Mouse (Mus musculus) kidney, postnatal 0 days (tissue): ENCODE measurements around the gene Tcf25. TPM values are rescaled to one million over a fixed set of nuclear protein-coding genes. Genes with fewer than 3 reads are reported as not detected.
"Not testable (repeated sequence)": the region's sequence is repeated elsewhere in the genome, so short reads cannot be mapped to it uniquely, and the experiment has no call there.

Source experiments
- ATAC-seq: fragments of 200-750 bp; cut with Nextera tagmentation; replicated peaks from 2 replicates; pipeline ENCODE4 v1.8.0; 2017; ENCODE audit warnings: low read depth, moderate number of reproducible peaks, moderate TSS enrichment, moderate library complexity; ENCODE audit not compliant: low FRiP score
- DNase-seq: peaks from one replicate; pipeline ENCODE4 v3.0.0-alpha.2; 2016; ENCODE audit warnings: low spot score
- H3K27ac ChIP-seq: fragments of 300-500 bp; sonication (generic); 2 replicates; pipeline ENCODE4 v1.5.1; 2014; ENCODE audit warnings: mild to moderate bottlenecking
- H3K27me3 ChIP-seq: fragments of 300-500 bp; sonication (generic); 2 replicates; pipeline ENCODE4 v1.6.1; 2014; ENCODE audit warnings: low read length, mixed read lengths; ENCODE audit not compliant: insufficient read depth
- H3K36me3 ChIP-seq: fragments of 300-500 bp; sonication (generic); 2 replicates; pipeline ENCODE4 v1.6.1; 2014; ENCODE audit warnings: low read length, mixed read lengths; ENCODE audit not compliant: insufficient read depth
- H3K4me1 ChIP-seq: fragments of 300-500 bp; sonication (generic); replicated peaks from 2 replicates; pipeline ENCODE4 v1.6.1; 2014; ENCODE audit warnings: antibody characterized with exemption, low read length, mixed read lengths; ENCODE audit not compliant: insufficient read depth
- H3K4me2 ChIP-seq: fragments of 300-500 bp; sonication (generic); 2 replicates; pipeline ENCODE4 v1.6.1; 2014; ENCODE audit warnings: mild to moderate bottlenecking, low read length, moderate library complexity, mixed read lengths
- H3K4me3 ChIP-seq: fragments of 300-500 bp; sonication (generic); replicated peaks from 2 replicates; pipeline ENCODE4 v1.5.1; 2014; ENCODE audit warnings: low read depth, low read length
- H3K9ac ChIP-seq: fragments of 300-500 bp; sonication (generic); 2 replicates; pipeline ENCODE4 v1.6.1; 2014; ENCODE audit warnings: low read depth, low read length
- H3K9me3 ChIP-seq: fragments of 300-500 bp; sonication (generic); replicated peaks from 2 replicates; pipeline ENCODE4 v1.6.1; 2016; ENCODE audit warnings: low read length, inconsistent platforms, mixed read lengths
- CTCF ChIP-seq: IDR thresholded peaks from 2 replicates; pipeline ENCODE4 v1.5.1; 2016; ENCODE audit warnings: antibody characterized with exemption, low read depth, mild to moderate bottlenecking, moderate library complexity
- WGBS: fragments of 180-500 bp; shearing (Covaris S2); extraction: QIAGEN DNeasy Blood & Tissue Kit; methylation state at CpG from one replicate; pipeline ENCODE4 v1.1.7; 2014; 5-methylcytosine and 5-hydroxymethylcytosine counted together
- polyA plus RNA-seq: library from polyadenylated mRNA; unstranded; fragments of >200 nt; fragmentation: Nextera tagmentation; extraction: Ambion mirVana; gene quantifications from 2 replicates; pipeline ENCODE4 v1.2.1, GENCODE M21; 2015

Tcf25 gene
- polyA plus RNA-seq, 1 experiment from 2014 or later, result 170 TPM

DNA sequence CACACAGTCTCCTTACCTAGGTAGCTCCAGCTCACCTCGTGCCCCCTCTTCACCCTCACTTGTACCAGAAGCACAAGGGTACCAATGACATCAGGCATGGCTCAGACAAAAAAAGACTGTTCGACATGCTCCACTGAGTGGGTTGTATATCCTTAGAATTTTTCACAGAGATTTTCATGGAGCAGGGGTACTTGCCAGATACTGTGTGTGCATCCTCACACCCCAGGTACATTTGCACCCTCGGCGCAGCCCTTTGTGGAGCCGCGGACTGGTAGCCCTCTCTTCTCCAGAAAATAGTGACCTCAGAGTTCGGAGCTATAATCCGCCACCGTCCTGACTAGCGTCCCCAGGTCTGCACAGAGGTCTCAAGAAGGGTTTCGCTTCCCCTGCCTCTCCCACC, 37.2 kb downstream of the Tcf25 start:
- Histone ChIP-seq H3K9ac (no peak overlapping the region), H3K4me3 (no peak overlapping the region), H3K4me2 (peak overlapping the region; percentile 49), H3K27me3 (peaks cover 46% of the 10 kb centered on the region), H3K9me3 (no peaks in the 10 kb centered on the region), H3K27ac (no peak overlapping the region), H3K36me3 (no peaks in the 10 kb centered on the region), H3K4me1 (no peaks in the 10 kb centered on the region)
- no peak for DNase-seq
- no peak for TF ChIP-seq CTCF
- 8% methylated on average over 11 of the region's 11 CpGs for WGBS
- ATAC-seq, result no peak

GRCm38 (mm10) chr8:123411246-123411645, 37.7 kb downstream of the Tcf25 start, which contains the start of gene Tubb3:
Gene Tubb3, plus strand, starts transcription at chr8:123411424.
- Histone ChIP-seq H3K4me1 (no peaks in the 10 kb centered on the region), H3K36me3 (no peaks in the 10 kb centered on the region), H3K4me3 (no peak within 1 kb of the TSS), H3K9me3 (no peaks in the 10 kb centered on the region), H3K27me3 (peaks cover 46% of the 10 kb centered on the region), H3K27ac (no peak within 1 kb of the TSS), H3K9ac (no peak within 1 kb of the TSS), H3K4me2 (peak within 1 kb of the TSS; percentile 49)
- whole genome bisulfite sequencing, result 1% methylated on average over 26 of the region's 29 CpGs
- DNase-seq (peak; percentile 61), ATAC-seq (peak; percentile 30; the same call in 1 of the 2 replicates)
- TF ChIP-seq CTCF, result no peak

- ATAC-seq (peak; percentile 9), DNase-seq (no peak)
- H3K4me1 ChIP-seq, result no peaks in the 10 kb centered on the region
- WGBS, result 4% methylated on average over 16 of the region's 16 CpGs
- H3K27ac ChIP-seq, result no peak overlapping the region
- no peaks in the 10 kb centered on the region for H3K36me3 ChIP-seq
- H3K4me2 ChIP-seq, result peak overlapping the region; percentile 49
- H3K27me3 ChIP-seq, result peaks cover 46% of the 10 kb centered on the region
- no peak for TF ChIP-seq CTCF
- H3K4me3 ChIP-seq, result no peak overlapping the region
- no peaks in the 10 kb centered on the region for H3K9me3 ChIP-seq
- H3K9ac ChIP-seq, result no peak overlapping the region
Observed at GRCm38 (mm10) chr8:123411781-123412327, 38.3 kb downstream of the Tcf25 start.

GRCm38 (mm10) chr8:123412560-123413170, 39.1 kb downstream of the Tcf25 start:
- 2% methylated on average over 12 of the region's 12 CpGs for WGBS
- H3K4me3 ChIP-seq, result no peak overlapping the region
- no peak overlapping the region for H3K4me2 ChIP-seq
- H3K27me3 ChIP-seq, result peaks cover 46% of the 10 kb centered on the region
- H3K9ac ChIP-seq, result no peak overlapping the region
- no peak for DNase-seq
- H3K36me3 ChIP-seq, result no peaks in the 10 kb centered on the region
- H3K4me1 ChIP-seq, result no peaks in the 10 kb centered on the region
- H3K9me3 ChIP-seq, result no peaks in the 10 kb centered on the region
- no peak for ATAC-seq
- no peak for TF ChIP-seq CTCF
- H3K27ac ChIP-seq, result no peak overlapping the region

GRCm38 (mm10) chr8:123414255-123414654, 40.7 kb downstream of the Tcf25 start:
- peaks cover 43% of the 10 kb centered on the region for H3K27me3 ChIP-seq
- peak; percentile 36 for DNase-seq

GRCm38 (mm10) chr8:123414997-123415696, 41.6 kb downstream of the Tcf25 start:
- H3K4me2 ChIP-seq, DNase-seq, H3K9ac ChIP-seq, H3K9me3 ChIP-seq, H3K4me3 ChIP-seq, H3K36me3 ChIP-seq, H3K4me1 ChIP-seq, ATAC-seq, H3K27ac ChIP-seq: not testable (repeated sequence)
- 78% methylated on average over 5 of the region's 5 CpGs for WGBS
- peaks cover 38% of the 10 kb centered on the region for H3K27me3 ChIP-seq

More at GRCm38 (mm10) chr8:123414255-123414654, 40.7 kb downstream of the Tcf25 start:
- H3K4me2 ChIP-seq, result no peak overlapping the region
- H3K4me1 ChIP-seq, result no peaks in the 10 kb centered on the region
- no peak overlapping the region for H3K9ac ChIP-seq
- ATAC-seq, result no peak
- H3K4me3 ChIP-seq, result no peak overlapping the region
- H3K36me3 ChIP-seq, result no peaks in the 10 kb centered on the region
- H3K27ac ChIP-seq, result no peak overlapping the region
- no peak for TF ChIP-seq CTCF
- WGBS, result 9% methylated on average over 9 of the region's 9 CpGs
- H3K9me3 ChIP-seq, result no peaks in the 10 kb centered on the region
